Comparison of ENCODE assay signal across 8 mouse cellular contexts in genomic region chr11:23497718-23498509, GRCm38 (mm10). TPM values are rescaled to one million over a fixed set of nuclear protein-coding genes. Genes with fewer than 3 reads are reported as not detected.
DNase-seq lines count a peak whose midpoint lies in the region; ATAC-seq and TF ChIP-seq lines count a peak whose summit lies in the region.

Gene Ahsa2 (minus strand): TSS chr11:23498030.

- peak within 1 kb of the TSS; percentile 67 for H3K4me3 ChIP-seq in ES-Bruce4 (ENCODE audit: low read depth, low read length)
- peak within 1 kb of the TSS; percentile 85 for H3K4me3 ChIP-seq in forebrain, embryonic 14.5 days (ENCODE audit: low read depth, low read length)
- H3K4me3 ChIP-seq in lung, adult 2 months (replicated peaks; ENCODE audit: extremely low read depth, low read depth, low read length), result peak within 1 kb of the TSS; percentile 93

- no peaks in the 10 kb centered on the region for H3K27me3 ChIP-seq in ES-Bruce4 (ENCODE audit: control insufficient read depth, insufficient read depth, low read length, poor library complexity, severe bottlenecking)
- no peaks in the 10 kb centered on the region for H3K27me3 ChIP-seq in forebrain, embryonic 14.5 days (replicated peaks; ENCODE audit: control insufficient read depth, insufficient read depth, low read length)

- intact Hi-C loops in heart, postnatal 25 days (cut with DNase I), result loop anchor here (10.0 kb wide), 2 partner anchors 137 to 513 kb away; partner anchors contain the start of genes 0610010F05Rik, Commd1 and Gm28048

- no peak for TF ChIP-seq CTCF in ES-Bruce4 (IDR thresholded peaks at IDR 0.05; ENCODE audit: low read depth, low read length)
- no peak for TF ChIP-seq CTCF in lung, adult 2 months (IDR thresholded peaks at IDR 0.05; ENCODE audit: insufficient read depth, low read length)

- peak; percentile 89 for ATAC-seq in cerebellum, adult (ENCODE audit: insufficient number of reproducible peaks, low FRiP score, low TSS enrichment)
- peak; percentile 93 for ATAC-seq in forebrain, embryonic 14.5 days
- peak; percentile 94 for ATAC-seq in neutrophil, adult 5-6 weeks (ENCODE audit: extremely low read depth, insufficient number of reproducible peaks, low FRiP score, poor library complexity, severe bottlenecking)

- H3K4me1 ChIP-seq in ES-Bruce4 (ENCODE audit: control insufficient read depth, insufficient read depth, low read length), result no peaks in the 10 kb centered on the region
- H3K4me1 ChIP-seq in forebrain, embryonic 14.5 days (ENCODE audit: control insufficient read depth, insufficient read depth, low read length), result peaks cover 14% of the 10 kb centered on the region
- peaks cover 9% of the 10 kb centered on the region for H3K4me1 ChIP-seq in lung, adult 2 months (ENCODE audit: control insufficient read depth, insufficient read depth, low read length)

- peak; percentile 97 for DNase-seq in forebrain, embryonic 14.5 days (ENCODE audit: low spot score)
- DNase-seq in heart, postnatal 25 days (ENCODE audit: low spot score), result peak; percentile 90
- DNase-seq in layer of hippocampus, adult 18-20 months (ENCODE audit: low spot score in 2 of 2), result peak; percentile 89 to 95
- DNase-seq in lung, adult 2 months, result peak; percentile 98
- peak; percentile 94 for DNase-seq in thymus, adult 18-20 months

- H3K4me2 ChIP-seq in forebrain, embryonic 14.5 days (ENCODE audit: low read length), result peak within 1 kb of the TSS; percentile 52

- H3K9ac ChIP-seq in ES-Bruce4 (ENCODE audit: low read depth, poor library complexity, severe bottlenecking), result peak within 1 kb of the TSS; percentile 67
- H3K9ac ChIP-seq in forebrain, embryonic 14.5 days (ENCODE audit: low read length), result peak within 1 kb of the TSS; percentile 93

- no peak within 1 kb of the TSS for H3K27ac ChIP-seq in ES-Bruce4 (ENCODE audit: insufficient read depth, low read length)
- peak within 1 kb of the TSS; percentile 97 for H3K27ac ChIP-seq in forebrain, embryonic 14.5 days (ENCODE audit: low read depth, low read length)

- H3K36me3 ChIP-seq in ES-Bruce4 (ENCODE audit: control insufficient read depth, insufficient read depth, low read length, poor library complexity, severe bottlenecking), result peaks cover 13% of the 10 kb centered on the region
- H3K36me3 ChIP-seq in forebrain, embryonic 14.5 days (ENCODE audit: control insufficient read depth, insufficient read depth, low read length), result peaks cover 26% of the 10 kb centered on the region

- TF ChIP-seq POLR2A in ES-Bruce4 (IDR thresholded peaks at IDR 0.05; ENCODE audit: insufficient read depth, low read length), result peak; percentile 42
- peak; percentile 67; the same call in 1 of the 2 replicates for TF ChIP-seq POLR2A in lung, adult 2 months (IDR thresholded peaks at IDR 0.05; ENCODE audit: borderline replicate concordance, extremely low read depth, low read depth, low read length)

- WGBS in forebrain, embryonic 14.5 days, result 1% methylated on average over 66 of the region's 66 CpGs
- WGBS in lung, adult 2 months, result 1% methylated on average over 62 of the region's 66 CpGs

- no peak for TF ChIP-seq EP300 in ES-Bruce4 (IDR thresholded peaks at IDR 0.05; ENCODE audit: insufficient read depth, low read depth, low read length)

- no peaks in the 10 kb centered on the region for H3K9me3 ChIP-seq in ES-Bruce4 (replicated peaks; ENCODE audit: control insufficient read depth, insufficient read depth, low read length, poor library complexity, severe bottlenecking)
- no peaks in the 10 kb centered on the region for H3K9me3 ChIP-seq in forebrain, embryonic 14.5 days (replicated peaks; ENCODE audit: control insufficient read depth, low read length)

RNA-seq across cellular contexts. Expression of gene Ahsa2, which starts in this region (rescaled TPM):
- polyA plus RNA-seq in ES-Bruce4 (2011; ENCODE audit: insufficient read depth, insufficient read length, low read depth, missing spikeins), result 49.1 and 52.1 TPM in 2 replicates
- polyA plus RNA-seq in forebrain, embryonic 14.5 days (2014; fragmentation: Nextera tagmentation; extraction: Ambion mirVana), result 134 and 149 TPM in 2 replicates
- 10 to 100 TPM; 44.9 to 59.3 TPM for total RNA-seq in heart, postnatal 25 days (2021)
- 10 to 100 TPM; 54.7 to 56.4 TPM for total RNA-seq in layer of hippocampus, adult 18-20 months (2021)
- 5.6 and 7.9 TPM in 2 replicates for polyA plus RNA-seq in lung, adult 2 months (2012; rRNA removed)
- 29.3 and 40.6 TPM in 2 replicates for total RNA-seq in neutrophil, adult 5-6 weeks (2017)
